Mouse (Mus musculus): ENCODE results near the gene Snf8. TPM values are rescaled to one million over a fixed set of nuclear protein-coding genes. Genes with fewer than 3 reads are reported as not detected.

Snf8 gene
- polyA plus RNA-seq, 1 experiment from 2014 or later: 45.3 TPM

- DNase-seq (peak; percentile 70), ATAC-seq (ENCODE audit: low FRiP score, low TSS enrichment) (no peak)
- under 1% methylated on average over 32 of the region's 32 CpGs for WGBS
- Histone ChIP-seq H3K9me3 (ENCODE audit: control insufficient read depth, low read length) (no peaks in the 10 kb centered on the region), H3K36me3 (ENCODE audit: control insufficient read depth, insufficient read depth, low read length) (no peaks in the 10 kb centered on the region), H3K27me3 (ENCODE audit: control insufficient read depth, insufficient read depth, low read length) (no peaks in the 10 kb centered on the region), H3K4me2 (ENCODE audit: low read length) (peak overlapping the region; percentile 67), H3K4me3 (replicated peaks; ENCODE audit: low read depth, low read length) (peak overlapping the region; percentile 76), H3K27ac (replicated peaks; ENCODE audit: low read depth, low read length) (peak overlapping the region; percentile 96), H3K9ac (replicated peaks; ENCODE audit: low read length) (peak overlapping the region; percentile 75), H3K4me1 (ENCODE audit: control insufficient read depth, insufficient read depth, low read length) (peaks cover 13% of the 10 kb centered on the region)
These were observed 30.5 kb upstream of the Snf8 start for GRCm38 (mm10) chr11:96003969-96004792.

GRCm38 (mm10) chr11:96004793-96005402 is 29.8 kb upstream of the Snf8 start:
- Histone ChIP-seq H3K4me1 (ENCODE audit: control insufficient read depth, insufficient read depth, low read length) (peaks cover 13% of the 10 kb centered on the region), H3K9me3 (ENCODE audit: control insufficient read depth, low read length) (no peaks in the 10 kb centered on the region), H3K4me2 (ENCODE audit: low read length) (peak overlapping the region; percentile 67), H3K27me3 (ENCODE audit: control insufficient read depth, insufficient read depth, low read length) (no peaks in the 10 kb centered on the region), H3K36me3 (ENCODE audit: control insufficient read depth, insufficient read depth, low read length) (no peaks in the 10 kb centered on the region), H3K9ac (replicated peaks; ENCODE audit: low read length) (peak overlapping the region; percentile 75), H3K4me3 (replicated peaks; ENCODE audit: low read depth, low read length) (peak overlapping the region; percentile 76), H3K27ac (replicated peaks; ENCODE audit: low read depth, low read length) (peak overlapping the region; percentile 96)
- peak; percentile 22; the same call in 1 of the 2 replicates for ATAC-seq (ENCODE audit: low FRiP score, low TSS enrichment)
- WGBS: under 1% methylated on average over 57 of the region's 57 CpGs
- DNase-seq: peak; percentile 64

GRCm38 (mm10) chr11:96005403-96006271 is 29.0 kb upstream of the Snf8 start, which contains the start of gene Igf2bp1:
Igf2bp1 (minus strand) TSS chr11:96005940.
- WGBS: under 1% methylated on average over 71 of the region's 74 CpGs
- H3K4me2 ChIP-seq (ENCODE audit: low read length): peak within 1 kb of the TSS; percentile 67
- no peaks in the 10 kb centered on the region for H3K9me3 ChIP-seq (ENCODE audit: control insufficient read depth, low read length)
- no peaks in the 10 kb centered on the region for H3K27me3 ChIP-seq (ENCODE audit: control insufficient read depth, insufficient read depth, low read length)
- ATAC-seq (ENCODE audit: low FRiP score, low TSS enrichment): peak; percentile 43; the same call in 1 of the 2 replicates
- no peaks in the 10 kb centered on the region for H3K36me3 ChIP-seq (ENCODE audit: control insufficient read depth, insufficient read depth, low read length)
- H3K9ac ChIP-seq (replicated peaks; ENCODE audit: low read length): peak within 1 kb of the TSS; percentile 75
- peaks cover 13% of the 10 kb centered on the region for H3K4me1 ChIP-seq (ENCODE audit: control insufficient read depth, insufficient read depth, low read length)
- DNase-seq: peak; percentile 85
- peak within 1 kb of the TSS; percentile 76 for H3K4me3 ChIP-seq (replicated peaks; ENCODE audit: low read depth, low read length)
- H3K27ac ChIP-seq (replicated peaks; ENCODE audit: low read depth, low read length): peak within 1 kb of the TSS; percentile 96

- no peaks in the 10 kb centered on the region for H3K9me3 ChIP-seq (ENCODE audit: control insufficient read depth, low read length)
- peak overlapping the region; percentile 67 for H3K4me2 ChIP-seq (ENCODE audit: low read length)
- DNase-seq: peak; percentile 73
- peak overlapping the region; percentile 75 for H3K9ac ChIP-seq (replicated peaks; ENCODE audit: low read length)
- WGBS: 0% methylated on average over 33 of the region's 33 CpGs
- no peaks in the 10 kb centered on the region for H3K36me3 ChIP-seq (ENCODE audit: control insufficient read depth, insufficient read depth, low read length)
- peaks cover 12% of the 10 kb centered on the region for H3K4me1 ChIP-seq (ENCODE audit: control insufficient read depth, insufficient read depth, low read length)
- peak overlapping the region; percentile 96 for H3K27ac ChIP-seq (replicated peaks; ENCODE audit: low read depth, low read length)
- peak overlapping the region; percentile 76 for H3K4me3 ChIP-seq (replicated peaks; ENCODE audit: low read depth, low read length)
- ATAC-seq (ENCODE audit: low FRiP score, low TSS enrichment): peak; percentile 46; the same call in 1 of the 2 replicates
- no peaks in the 10 kb centered on the region for H3K27me3 ChIP-seq (ENCODE audit: control insufficient read depth, insufficient read depth, low read length)
These were observed 28.3 kb upstream of the Snf8 start for GRCm38 (mm10) chr11:96006367-96006851.

- Histone ChIP-seq H3K9me3 (ENCODE audit: control insufficient read depth, low read length) (no peaks in the 10 kb centered on the region), H3K27ac (replicated peaks; ENCODE audit: low read depth, low read length) (peak overlapping the region; percentile 96), H3K36me3 (ENCODE audit: control insufficient read depth, insufficient read depth, low read length) (no peaks in the 10 kb centered on the region), H3K4me1 (ENCODE audit: control insufficient read depth, insufficient read depth, low read length) (peaks cover 8% of the 10 kb centered on the region), H3K27me3 (ENCODE audit: control insufficient read depth, insufficient read depth, low read length) (no peaks in the 10 kb centered on the region), H3K4me2 (ENCODE audit: low read length) (peak overlapping the region; percentile 67), H3K9ac (replicated peaks; ENCODE audit: low read length) (peak overlapping the region; percentile 75), H3K4me3 (replicated peaks; ENCODE audit: low read depth, low read length) (peak overlapping the region; percentile 76)
- ATAC-seq (ENCODE audit: low FRiP score, low TSS enrichment) (peak; percentile 84), DNase-seq (peak; percentile 89)
- WGBS: under 1% methylated on average over 58 of the region's 67 CpGs
These were observed 27.7 kb upstream of the Snf8 start for GRCm38 (mm10) chr11:96006852-96007515.

- Histone ChIP-seq H3K9me3 (ENCODE audit: control insufficient read depth, low read length) (no peaks in the 10 kb centered on the region), H3K27me3 (ENCODE audit: control insufficient read depth, insufficient read depth, low read length) (no peaks in the 10 kb centered on the region), H3K4me2 (ENCODE audit: low read length) (peak overlapping the region; percentile 67), H3K4me3 (replicated peaks; ENCODE audit: low read depth, low read length) (peak overlapping the region; percentile 76), H3K27ac (replicated peaks; ENCODE audit: low read depth, low read length) (peak overlapping the region; percentile 96), H3K9ac (replicated peaks; ENCODE audit: low read length) (peak overlapping the region; percentile 75), H3K4me1 (ENCODE audit: control insufficient read depth, insufficient read depth, low read length) (peaks cover 7% of the 10 kb centered on the region; the same call in 1 of the 2 replicates), H3K36me3 (ENCODE audit: control insufficient read depth, insufficient read depth, low read length) (no peaks in the 10 kb centered on the region)
- WGBS: under 1% methylated on average over 33 of the region's 33 CpGs
- ATAC-seq (ENCODE audit: low FRiP score, low TSS enrichment): peak; percentile 44
- peak; percentile 70 for DNase-seq
These were observed 27.0 kb upstream of the Snf8 start for GRCm38 (mm10) chr11:96007516-96008235.

- H3K9me3 ChIP-seq (ENCODE audit: control insufficient read depth, low read length): no peaks in the 10 kb centered on the region
- no peaks in the 10 kb centered on the region for H3K27me3 ChIP-seq (ENCODE audit: control insufficient read depth, insufficient read depth, low read length)
- no peak overlapping the region for H3K27ac ChIP-seq (replicated peaks; ENCODE audit: low read depth, low read length)
- H3K4me1 ChIP-seq (ENCODE audit: control insufficient read depth, insufficient read depth, low read length): peaks cover 6% of the 10 kb centered on the region; the same call in 1 of the 2 replicates
- no peak for ATAC-seq (ENCODE audit: low FRiP score, low TSS enrichment)
- DNase-seq: no peak
- no peaks in the 10 kb centered on the region for H3K36me3 ChIP-seq (ENCODE audit: control insufficient read depth, insufficient read depth, low read length)
- 0% methylated on average over 1 of the region's 1 CpGs for WGBS
- no peak overlapping the region for H3K4me3 ChIP-seq (replicated peaks; ENCODE audit: low read depth, low read length)
- H3K9ac ChIP-seq (replicated peaks; ENCODE audit: low read length): no peak overlapping the region
- no peak overlapping the region for H3K4me2 ChIP-seq (ENCODE audit: low read length)
These were observed 25.9 kb upstream of the Snf8 start for GRCm38 (mm10) chr11:96008827-96009226.
